Mouse (Mus musculus) left cerebral cortex, adult 18-20 months (tissue): Measurements from ENCODE around the gene Rnf135. TPM values are rescaled to one million over a fixed set of nuclear protein-coding genes. Genes with fewer than 3 reads are reported as not detected.
"Not testable (repeated sequence)": the region's sequence is repeated elsewhere in the genome, so short reads cannot be mapped to it uniquely, and the experiment has no call there.

Experiments
- DNase-seq, 2 experiments: peaks; one replicate each; pipeline ENCODE4 v3.0.0; 2021 to 2022; ENCODE audit warnings: low spot score in 2 of 2, mixed read lengths in 1 of 2
- total RNA-seq, 2 experiments: library from RNA; stranded (reverse); gene quantifications; 2 replicates each; pipeline ENCODE4 v1.2.3; 2021

Gene Rnf135
- total RNA-seq, 2 experiments from 2014 or later, result 3.9 to 4.1 TPM

DNA sequence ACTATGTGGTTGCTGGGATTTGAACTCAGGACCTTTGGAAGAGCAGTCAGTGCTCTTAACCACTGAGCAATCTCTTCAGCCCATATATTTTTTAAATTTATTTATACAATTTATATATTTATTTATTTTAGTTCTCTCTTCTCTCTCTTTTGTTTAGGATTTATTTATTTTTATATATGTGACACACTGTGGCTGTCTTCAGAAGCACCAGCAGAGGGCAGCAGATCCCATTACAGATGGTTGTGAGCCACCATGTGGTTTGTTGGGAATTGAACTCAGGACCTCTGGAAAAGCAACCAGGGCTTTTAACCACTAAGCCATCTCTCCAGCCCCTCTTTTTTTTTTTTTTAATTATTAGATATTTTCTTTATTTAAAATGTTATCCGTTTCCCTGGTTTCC lies 16.7 kb downstream of the Rnf135 start:
- no peak for DNase-seq

GRCm38 (mm10) chr11:80202296-80202695 lies 18.6 kb downstream of the Rnf135 start:
- DNase-seq, result no peak

DNA sequence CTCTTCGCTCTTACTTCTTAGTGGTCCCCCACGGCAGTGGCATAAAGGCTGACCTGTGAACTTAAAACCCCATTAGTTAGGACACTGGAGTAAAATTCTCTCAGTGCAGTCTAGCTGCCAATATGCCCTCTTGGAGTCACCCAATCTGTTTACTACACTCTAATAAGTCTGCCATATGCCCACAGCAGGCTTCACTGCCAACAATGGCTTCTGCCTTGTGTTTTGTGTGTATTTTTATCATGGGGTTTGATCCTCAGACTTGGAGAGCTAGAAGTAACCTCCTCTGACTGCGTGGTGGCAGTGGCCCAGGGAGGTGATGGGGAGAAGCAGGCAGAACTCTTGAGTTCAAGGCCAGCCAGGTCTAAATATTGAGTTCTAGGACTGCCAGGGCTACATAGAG lies 20.4 kb downstream of the Rnf135 start:
- DNase-seq, result no peak

- no peak for DNase-seq
Observed at GRCm38 (mm10) chr11:80204941-80205340, 21.3 kb downstream of the Rnf135 start.

DNA sequence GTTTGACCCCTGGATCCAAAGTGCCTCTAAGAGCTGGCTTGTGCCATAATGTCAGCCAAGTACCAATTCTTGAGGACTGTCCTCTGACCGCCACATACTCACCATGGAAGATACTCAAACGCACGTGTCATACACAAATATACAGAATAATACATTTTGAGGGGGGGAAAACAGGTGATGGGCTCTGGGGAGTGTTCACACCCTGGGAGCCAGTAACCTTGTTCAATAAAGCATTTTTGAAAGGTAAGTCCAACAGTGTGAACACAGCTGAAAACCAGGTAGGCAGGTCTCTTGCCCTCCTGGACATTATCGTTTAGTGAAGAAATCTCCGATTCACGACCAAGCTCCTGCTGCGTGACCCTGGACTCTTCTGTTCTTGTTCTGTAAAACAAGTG lies 24.8 kb downstream of the Rnf135 start:
- DNase-seq, result no peak

- DNase-seq, result peak; percentile 97 to 99
Observed at GRCm38 (mm10) chr11:80208860-80209800, 25.5 kb downstream of the Rnf135 start, which contains the start of gene Rhot1. TSS of gene Rhot1 (plus strand) at chr11:80209019.

GRCm38 (mm10) chr11:80210321-80210720 lies 26.7 kb downstream of the Rnf135 start:
- no peak for DNase-seq

- DNase-seq, result no peak
Observed at GRCm38 (mm10) chr11:80212282-80212681, 28.6 kb downstream of the Rnf135 start.

DNA sequence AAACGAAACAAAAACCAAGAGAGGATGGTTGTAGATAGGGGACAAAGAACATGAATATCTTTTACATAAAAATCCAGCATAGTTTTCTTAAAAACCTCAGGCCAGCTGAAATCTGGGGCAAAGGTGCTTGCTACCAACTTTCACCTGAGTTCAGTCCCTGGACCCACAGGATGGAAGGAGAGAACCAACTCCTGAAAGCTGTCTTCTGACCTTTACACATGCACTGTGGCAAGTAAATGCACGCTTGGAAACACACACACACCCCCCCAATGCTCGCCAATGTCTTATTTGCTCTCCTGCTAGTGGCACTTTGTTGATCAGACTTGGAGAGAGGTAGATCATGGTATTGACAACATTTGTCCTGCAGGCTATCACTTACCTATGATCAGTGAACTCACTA lies 31.6 kb downstream of the Rnf135 start:
- DNase-seq, result no peak

DNA sequence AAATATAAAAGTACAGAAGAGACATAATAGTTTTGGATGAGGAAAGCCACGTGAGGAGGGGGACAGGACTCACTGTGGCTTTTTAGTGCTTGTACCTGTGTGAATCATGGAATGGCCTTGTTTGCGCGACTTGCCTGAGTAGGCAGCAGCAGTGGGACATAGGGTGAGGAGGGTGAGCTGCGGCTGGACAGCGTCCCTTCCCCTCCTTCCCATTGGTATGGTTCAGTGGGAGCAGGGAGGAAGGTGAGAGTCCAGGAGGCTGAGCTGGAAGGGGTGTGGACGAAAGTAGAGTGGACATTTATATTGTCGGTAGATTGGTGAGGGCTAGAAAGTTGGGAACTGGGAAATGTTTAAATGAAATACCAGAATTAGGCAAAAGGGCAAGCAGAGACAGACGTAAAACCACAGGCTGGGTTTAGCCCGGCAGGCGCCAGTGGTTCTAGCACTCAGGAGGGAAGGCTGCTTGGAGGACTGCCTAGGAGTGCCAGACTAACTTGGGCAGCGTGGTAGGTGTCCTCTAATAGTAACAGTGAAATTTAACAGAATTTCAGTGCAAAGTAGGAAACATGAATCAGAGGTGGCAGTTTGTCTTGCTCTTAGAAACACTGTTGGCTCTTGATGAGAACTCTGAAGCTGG lies 35.1 kb downstream of the Rnf135 start:
- peak in 1 of 2 experiments; percentile 12 for DNase-seq

GRCm38 (mm10) chr11:80230066-80230465 lies 46.4 kb downstream of the Rnf135 start:
- not testable (repeated sequence) for DNase-seq

DNA sequence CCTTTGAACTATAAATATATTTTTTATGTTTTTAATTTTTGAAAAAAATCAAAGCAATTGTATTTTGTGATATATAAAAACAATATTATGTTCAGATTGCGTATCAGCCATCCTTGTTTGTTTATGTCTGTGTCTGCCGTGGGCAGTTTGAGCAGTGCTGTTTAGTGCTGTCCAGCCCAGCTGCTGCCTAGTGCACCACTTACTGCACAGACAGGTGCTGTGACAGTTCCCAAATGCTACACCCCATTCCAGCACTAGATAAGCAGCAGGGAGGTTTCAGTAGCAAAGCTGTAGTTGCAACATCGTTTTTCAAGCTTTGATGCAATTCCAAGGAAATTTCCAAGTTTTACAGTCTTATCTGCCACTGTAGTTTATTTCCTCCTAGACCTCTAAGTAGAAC lies 53.6 kb downstream of the Rnf135 start:
- DNase-seq, result no peak

GRCm38 (mm10) chr11:80238306-80238705 lies 54.7 kb downstream of the Rnf135 start:
- DNase-seq, result no peak

GRCm38 (mm10) chr11:80247026-80247425 lies 63.4 kb downstream of the Rnf135 start:
- DNase-seq, result no peak

- DNase-seq, result no peak
Observed at GRCm38 (mm10) chr11:80248531-80248930, 64.9 kb downstream of the Rnf135 start.

Other genes with a start within 250 kb of the Rnf135 start
- 10 to 100 TPM; 26.1 to 26.6 TPM for gene Utp6, start 221.5 kb upstream of the Rnf135 start, total RNA-seq
- gene Suz12, start 190.7 kb upstream of the Rnf135 start, total RNA-seq, result 10 to 100 TPM; 34.3 to 37.7 TPM
- 10 to 100 TPM; 12.1 to 15.0 TPM for gene Crlf3, start 102.9 kb upstream of the Rnf135 start, total RNA-seq
- 1 to 10 TPM; 2.7 to 3.0 TPM for gene Atad5, start 94.5 kb upstream of the Rnf135 start, total RNA-seq
- 1 to 10 TPM; 6.9 to 7.2 TPM for gene Tefm, start 41.7 kb upstream of the Rnf135 start, total RNA-seq
- 1 to 10 TPM; 4.7 to 7.2 TPM for gene Adap2, start 29.7 kb upstream of the Rnf135 start, total RNA-seq
- 10 to 100 TPM; 72.1 to 73.3 TPM for gene Rhot1, start 25.2 kb downstream of the Rnf135 start, total RNA-seq
- 10 to 100 TPM; 22.3 to 24.5 TPM for gene Rhbdl3, start 117.1 kb downstream of the Rnf135 start, total RNA-seq
- 10 to 100 TPM; 49.5 to 53.9 TPM for gene 5730455P16Rik, start 194.2 kb downstream of the Rnf135 start, total RNA-seq
- gene Zfp207, start 199.4 kb downstream of the Rnf135 start, total RNA-seq, result 100 to 1,000 TPM; 121 to 123 TPM
- gene Psmd11, start 244.8 kb downstream of the Rnf135 start, total RNA-seq, result 100 to 1,000 TPM in 1 of 2 experiments, 10 to 100 TPM in 1; 96.3 to 109 TPM